Mouse (Mus musculus) testis, adult 2 months (tissue): ENCODE measurements around the gene Rad51c. TPM values are rescaled to one million over a fixed set of nuclear protein-coding genes. Genes with fewer than 3 reads are reported as not detected.
"Not testable (repeated sequence)": the region's sequence is repeated elsewhere in the genome, so short reads cannot be mapped to it uniquely, and the experiment has no call there.

Source experiments
- H3K27ac ChIP-seq: fragments of 200-500 bp; 2 replicates; pipeline ENCODE4 v1.5.1; 2012; ENCODE audit warnings: low read depth, low read length; ENCODE audit not compliant: control insufficient read depth, insufficient read depth
- H3K27me3 ChIP-seq: fragments of 200-500 bp; 2 replicates; pipeline ENCODE4 v1.6.1; 2012; ENCODE audit warnings: mild to moderate bottlenecking, low read length, moderate library complexity; ENCODE audit not compliant: control insufficient read depth, insufficient read depth
- H3K36me3 ChIP-seq: fragments of 200-500 bp; 2 replicates; pipeline ENCODE4 v1.6.1; 2012; ENCODE audit warnings: mild to moderate bottlenecking, low read length; ENCODE audit not compliant: control insufficient read depth, insufficient read depth
- H3K4me1 ChIP-seq: fragments of 200-500 bp; 2 replicates; pipeline ENCODE4 v1.6.1; 2012; ENCODE audit warnings: low read length; ENCODE audit not compliant: control insufficient read depth, insufficient read depth
- H3K4me3 ChIP-seq: fragments of 200-500 bp; 2 replicates; pipeline ENCODE4 v1.5.1; 2012; ENCODE audit warnings: low read depth, mild to moderate bottlenecking, low read length, moderate library complexity, mixed read lengths; ENCODE audit not compliant: control insufficient read depth
- CTCF ChIP-seq: fragments of 200-500 bp; IDR thresholded peaks from 2 replicates; pipeline ENCODE4 v1.5.1; 2012; ENCODE audit warnings: low read depth, mild to moderate bottlenecking, inconsistent platforms, low read length, moderate library complexity; ENCODE audit not compliant: control insufficient read depth, insufficient read depth, insufficient replicate concordance
- POLR2A ChIP-seq: fragments of 200-500 bp; IDR thresholded peaks from 2 replicates; pipeline ENCODE4 v1.6.1; 2012; ENCODE audit warnings: low read depth, mild to moderate bottlenecking, inconsistent platforms, low read length, moderate library complexity; ENCODE audit not compliant: control insufficient read depth
- polyA plus RNA-seq: library from polyadenylated mRNA; depleted of rRNA; stranded (reverse); fragments of >200 nt; gene quantifications from 2 replicates; pipeline ENCODE4 v1.2.3, GENCODE M21; 2012

Rad51c gene
- polyA plus RNA-seq, 1 experiment: 16.4 TPM

- TF ChIP-seq CTCF (no peak), POLR2A (no peak)
- no peaks in the 10 kb centered on the region for H3K36me3 ChIP-seq
- H3K27ac ChIP-seq: no peak overlapping the region
- H3K27me3 ChIP-seq: no peaks in the 10 kb centered on the region
- peaks cover 2% of the 10 kb centered on the region for H3K4me1 ChIP-seq
- H3K4me3 ChIP-seq: no peak overlapping the region
Observed at GRCm38 (mm10) chr11:87429363-87429762, 24.6 kb upstream of the Rad51c start.

DNA sequence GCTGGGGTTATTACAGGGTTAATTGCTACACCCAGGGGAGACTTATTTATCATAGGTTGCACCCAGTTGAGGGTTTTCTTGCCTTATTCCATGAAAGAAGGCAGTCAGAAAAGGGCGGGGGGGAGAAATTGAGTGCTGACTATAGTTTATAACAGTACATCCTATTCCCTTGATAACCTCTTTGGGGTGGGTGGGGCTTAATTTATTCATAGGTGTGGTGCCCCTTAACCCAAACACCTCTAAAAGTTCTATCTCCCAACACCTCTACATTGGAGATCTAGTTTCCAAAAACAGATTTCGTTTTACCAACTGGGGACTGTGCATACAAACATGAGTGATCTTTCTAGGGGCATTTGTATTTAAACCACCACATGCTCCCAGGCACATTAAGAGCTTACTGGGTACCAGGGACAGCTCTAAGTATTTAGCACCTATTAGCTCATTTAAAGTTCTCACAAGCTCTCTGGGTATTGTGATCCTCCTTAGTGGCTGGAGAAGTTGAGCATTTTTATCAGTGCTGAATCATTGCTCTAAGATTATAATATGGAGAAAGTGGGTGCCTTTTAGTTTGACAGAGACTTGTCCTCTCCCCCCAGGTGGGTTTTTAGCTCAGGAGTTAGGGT lies 23.4 kb upstream of the Rad51c start:
- Histone ChIP-seq H3K4me1 (peaks cover 2% of the 10 kb centered on the region), H3K36me3 (no peaks in the 10 kb centered on the region), H3K4me3 (no peak overlapping the region), H3K27ac (no peak overlapping the region), H3K27me3 (no peaks in the 10 kb centered on the region)
- TF ChIP-seq POLR2A: no peak
- no peak for TF ChIP-seq CTCF

- H3K36me3 ChIP-seq: no peaks in the 10 kb centered on the region
- no peak overlapping the region for H3K27ac ChIP-seq
- no peak overlapping the region for H3K4me3 ChIP-seq
- H3K4me1 ChIP-seq: peaks cover 2% of the 10 kb centered on the region
- TF ChIP-seq POLR2A (no peak), CTCF (no peak)
- H3K27me3 ChIP-seq: no peaks in the 10 kb centered on the region
Observed at GRCm38 (mm10) chr11:87427273-87428050, 22.7 kb upstream of the Rad51c start.

DNA sequence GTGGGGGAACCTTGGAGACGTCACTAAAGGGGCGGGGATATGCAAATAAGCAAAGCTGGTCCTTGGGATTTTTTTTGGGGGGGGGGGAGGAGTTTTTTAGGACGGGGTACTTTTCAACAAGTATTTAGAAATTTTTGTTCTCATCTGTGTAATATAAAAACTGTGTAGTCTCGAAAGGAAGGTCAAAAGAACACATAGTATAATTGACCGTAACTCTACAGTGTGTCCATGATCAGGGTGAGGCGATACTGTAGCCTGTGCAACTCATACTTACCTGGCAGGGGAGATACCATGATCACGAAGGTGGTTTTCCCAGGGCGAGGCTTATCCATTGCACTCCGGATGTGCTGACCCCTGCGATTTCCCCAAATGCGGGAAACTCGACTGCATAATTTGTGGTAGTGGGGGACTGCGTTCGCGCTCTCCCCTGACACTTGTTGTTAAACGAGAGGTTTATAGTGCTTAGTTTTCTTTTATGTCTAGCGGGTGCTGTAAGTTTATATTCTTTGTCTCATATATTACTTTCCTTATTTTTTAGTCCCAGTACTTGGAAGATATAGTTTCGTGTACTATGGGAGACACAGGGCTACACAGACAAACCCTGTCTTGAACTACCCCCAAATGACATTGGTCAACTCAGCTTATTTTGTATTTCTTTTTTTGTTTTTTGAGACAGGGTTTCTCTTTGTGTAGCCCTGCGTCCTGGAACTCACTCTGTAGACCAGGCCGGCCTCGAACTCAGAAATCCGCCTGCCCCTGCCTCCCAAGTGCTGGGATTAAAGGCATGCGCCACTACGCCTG lies 21.9 kb upstream of the Rad51c start:
- H3K27me3 ChIP-seq, H3K36me3 ChIP-seq, H3K4me1 ChIP-seq: not testable (repeated sequence)
- TF ChIP-seq POLR2A: peak; percentile 92
- Histone ChIP-seq H3K27ac (peak overlapping the region; percentile 51; the same call in 1 of the 2 replicates), H3K4me3 (peak overlapping the region; percentile 70; the same call in 1 of the 2 replicates)

DNA sequence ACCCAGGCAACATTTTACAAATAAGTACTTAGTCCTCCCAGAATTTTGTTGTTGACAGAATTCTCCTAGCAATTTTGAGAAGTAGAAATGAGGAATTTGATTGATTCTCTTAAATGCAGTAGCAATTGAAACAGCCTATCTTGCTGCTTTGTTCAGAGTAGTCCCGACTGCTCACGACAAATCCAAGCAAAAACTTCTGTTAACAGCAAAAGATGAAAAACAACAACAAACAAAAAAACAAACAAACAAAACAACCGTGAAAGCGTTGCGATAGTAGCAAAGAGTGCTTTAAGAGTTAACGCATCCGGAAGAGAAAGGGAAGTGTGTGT lies 21.3 kb upstream of the Rad51c start:
- peak overlapping the region; percentile 70; the same call in 1 of the 2 replicates for H3K4me3 ChIP-seq
- H3K27ac ChIP-seq: peak overlapping the region; percentile 51
- H3K36me3 ChIP-seq: no peaks in the 10 kb centered on the region
- TF ChIP-seq CTCF (no peak), POLR2A (no peak)
- H3K4me1 ChIP-seq: peaks cover 4% of the 10 kb centered on the region
- H3K27me3 ChIP-seq: no peaks in the 10 kb centered on the region

GRCm38 (mm10) chr11:87423551-87424325 lies 19.0 kb upstream of the Rad51c start:
- H3K4me1 ChIP-seq: peaks cover 4% of the 10 kb centered on the region
- H3K4me3 ChIP-seq: no peak overlapping the region
- H3K36me3 ChIP-seq: no peaks in the 10 kb centered on the region
- TF ChIP-seq CTCF (no peak), POLR2A (no peak)
- H3K27ac ChIP-seq: no peak overlapping the region
- H3K27me3 ChIP-seq: no peaks in the 10 kb centered on the region
